Comparison of ENCODE assay signal across 10 mouse cellular contexts in genomic region chrX:11512439-11512838, GRCm38 (mm10).
DNase-seq lines count a peak whose midpoint lies in the region; ATAC-seq and TF ChIP-seq lines count a peak whose summit lies in the region.
"Had no signal": no experiment of that assay in that cellular context is flagged by ENCODE, and none has a peak within 500 bp of the region (broad histone marks: within the 10 kb centered on the region; RNA-seq: fewer than 3 reads in every experiment).

No protein-coding gene starts in this region.

- H3K4me1 ChIP-seq in lung, embryonic 14.5 days (ENCODE audit: insufficient read depth) = no peaks in the 10 kb centered on the region
- H3K4me1 ChIP-seq in lung, adult 2 months (ENCODE audit: control insufficient read depth, insufficient read depth, low read length) = no peaks in the 10 kb centered on the region
- peaks cover 6% of the 10 kb centered on the region for H3K4me1 ChIP-seq in forebrain, embryonic 10.5 days
- H3K4me1 ChIP-seq: limb, embryonic 12.5 days had no signal

- intact Hi-C loops in left cerebral cortex, postnatal 10 days (cut with DNase I) = no loop called here

- H3K9me3 ChIP-seq in lung, embryonic 14.5 days (ENCODE audit: low read depth, low read length) = no peaks in the 10 kb centered on the region
- H3K9me3 ChIP-seq in forebrain, embryonic 10.5 days = no peaks in the 10 kb centered on the region
- H3K9me3 ChIP-seq: limb, embryonic 12.5 days had no signal

- ATAC-seq in lung, embryonic 14.5 days (ENCODE audit: insufficient read depth) = peak; percentile 78
- ATAC-seq in megakaryocyte progenitor cell, adult 5-6 weeks (replicated peaks; ENCODE audit: poor library complexity) = peak; percentile 48; the same call in 1 of the 2 replicates

- H3K9ac ChIP-seq in lung, embryonic 14.5 days = no peak overlapping the region
- H3K9ac ChIP-seq: limb, embryonic 12.5 days had no signal

- H3K4me2 ChIP-seq in lung, embryonic 14.5 days = no peak overlapping the region
- H3K4me2 ChIP-seq: limb, embryonic 12.5 days had no signal

- H3K4me3 ChIP-seq in lung, embryonic 14.5 days (ENCODE audit: low read depth, low read length) = no peak overlapping the region
- no peak overlapping the region for H3K4me3 ChIP-seq in lung, adult 2 months (replicated peaks; ENCODE audit: extremely low read depth, low read depth, low read length)
- H3K4me3 ChIP-seq in forebrain, embryonic 10.5 days = no peak overlapping the region
- H3K4me3 ChIP-seq: limb, embryonic 12.5 days had no signal

- TF ChIP-seq CTCF in lung, embryonic 14.5 days (IDR thresholded peaks at IDR 0.05; ENCODE audit: low read depth) = no peak
- no peak for TF ChIP-seq CTCF in lung, adult 2 months (IDR thresholded peaks at IDR 0.05; ENCODE audit: insufficient read depth, low read length)

- TF ChIP-seq POLR2A in lung, adult 2 months (IDR thresholded peaks at IDR 0.05; ENCODE audit: borderline replicate concordance, extremely low read depth, low read depth, low read length) = no peak

- H3K36me3 ChIP-seq in lung, embryonic 14.5 days (ENCODE audit: insufficient read depth) = no peaks in the 10 kb centered on the region
- no peaks in the 10 kb centered on the region for H3K36me3 ChIP-seq in forebrain, embryonic 10.5 days (replicated peaks)
- H3K36me3 ChIP-seq: limb, embryonic 12.5 days had no signal

- DNase-seq in lung, embryonic 14.5 days = peak; percentile 68
- DNase-seq in lung, adult 2 months = no peak
- peak; percentile 55 to 75 for DNase-seq in adrenal gland, postnatal 36 days
- peak; percentile 43 for DNase-seq in heart, postnatal 4 days
- no peak for DNase-seq in spleen, postnatal 10 days (ENCODE audit: low spot score in 2 of 2)
- no peak for DNase-seq in left cerebral cortex, postnatal 10 days (ENCODE audit: extremely low spot score in 1 of 2, low spot score in 2 of 2)
- DNase-seq in forebrain, embryonic 10.5 days (ENCODE audit: extremely low spot score, low spot score) = no peak
- DNase-seq: cerebellum, adult 18-20 months had no signal

- WGBS in lung, embryonic 14.5 days = 34% methylated on average over 5 of the region's 5 CpGs
- 56% methylated on average over 5 of the region's 5 CpGs for WGBS in lung, adult 2 months
- 75% methylated on average over 5 of the region's 5 CpGs for WGBS in forebrain, embryonic 10.5 days

- no peaks in the 10 kb centered on the region for H3K27me3 ChIP-seq in lung, embryonic 14.5 days (ENCODE audit: insufficient read depth, low read length)
- peaks cover 85% of the 10 kb centered on the region for H3K27me3 ChIP-seq in forebrain, embryonic 10.5 days (ENCODE audit: poor library complexity, severe bottlenecking)

- H3K27ac ChIP-seq in lung, embryonic 14.5 days (ENCODE audit: low read depth) = no peak overlapping the region
- H3K27ac ChIP-seq in forebrain, embryonic 10.5 days = no peak overlapping the region
- H3K27ac ChIP-seq: limb, embryonic 12.5 days had no signal

Comparison
In these comparisons a context has a peak if more than half of its experiments do, and no peak if none do; other contexts are left out.
1. DNase-seq: peak in lung, embryonic 14.5 days (single experiment), adrenal gland, postnatal 36 days (2 of 2) and heart, postnatal 4 days (single experiment); none in lung, adult 2 months (single experiment), spleen, postnatal 10 days (0 of 2), left cerebral cortex, postnatal 10 days (0 of 2) and forebrain, embryonic 10.5 days (single experiment).